Mouse (Mus musculus): ENCODE data around the gene 0610010F05Rik. TPM values are rescaled to one million over a fixed set of nuclear protein-coding genes. Genes with fewer than 3 reads are reported as not detected.
A peak's percentile ranks its signal among the peaks of the same experiment; 100 is the strongest.

The 0610010F05Rik gene
- 113 and 115 TPM in 2 replicates for polyA plus RNA-seq (2015; fragmentation: Nextera tagmentation; extraction: Ambion mirVana)

DNA sequence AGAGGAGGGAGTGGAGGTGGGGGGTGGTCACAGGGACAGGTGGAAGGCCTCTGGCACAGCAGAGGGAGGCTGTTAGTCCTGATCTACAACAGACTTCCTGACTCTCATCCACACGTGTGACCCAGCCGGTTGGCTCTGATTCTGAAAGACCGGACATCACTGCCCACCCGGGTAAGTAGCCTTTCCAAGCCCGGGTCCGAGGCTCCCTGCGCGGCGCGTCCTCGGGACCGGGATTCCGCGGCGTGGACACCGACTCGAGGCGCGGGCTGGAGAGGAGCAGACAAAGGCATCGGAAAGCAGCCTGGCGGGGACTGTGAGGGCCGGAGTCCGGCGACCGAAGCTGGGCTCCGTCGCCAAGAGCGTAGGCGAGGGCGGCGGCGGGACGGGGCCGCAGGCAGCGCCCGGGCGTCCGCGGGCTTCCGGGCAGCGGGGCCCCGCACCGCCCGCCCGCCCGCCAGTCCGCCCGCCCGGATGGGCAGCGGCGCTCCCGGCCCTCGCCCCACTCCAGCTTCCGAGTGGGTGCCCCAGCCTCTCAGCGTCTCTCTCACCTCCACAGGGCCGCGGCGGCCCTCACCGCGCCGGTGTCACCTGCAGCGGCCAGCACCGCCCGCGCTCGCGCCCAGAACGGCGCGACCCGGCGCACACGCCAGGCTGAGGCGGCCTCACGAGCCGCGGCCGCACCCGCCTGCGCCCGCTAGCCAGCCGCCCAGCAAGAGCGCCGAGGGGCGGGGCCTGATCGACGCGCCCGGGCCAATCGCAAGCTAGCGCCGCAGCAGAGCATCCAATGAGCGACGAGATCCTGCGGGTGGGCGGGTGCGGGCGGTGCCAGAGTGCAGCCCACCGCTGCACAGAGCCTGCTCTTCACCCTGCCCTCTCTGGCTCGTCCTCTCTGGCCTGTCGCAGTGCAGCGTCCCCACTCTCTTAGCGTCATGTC lies at the start of gene 0610010F05Rik:
Gene 0610010F05Rik (minus strand): TSS at position 695 of the 934 bp plus-strand sequence.
- Histone ChIP-seq H3K27ac (ENCODE audit: low read depth, low read length) (peak within 1 kb of the TSS; percentile 97), H3K36me3 (ENCODE audit: control insufficient read depth, insufficient read depth, low read length) (peaks cover 3% of the 10 kb centered on the region; the same call in 1 of the 2 replicates), H3K9me3 (ENCODE audit: control insufficient read depth, low read length) (no peaks in the 10 kb centered on the region), H3K4me1 (ENCODE audit: control insufficient read depth, insufficient read depth, low read depth, low read length) (peaks cover 10% of the 10 kb centered on the region), H3K4me3 (ENCODE audit: low read length) (peak within 1 kb of the TSS; percentile 96), H3K9ac (ENCODE audit: low read depth, low read length) (peak within 1 kb of the TSS; percentile 98), H3K4me2 (ENCODE audit: low read length) (peak within 1 kb of the TSS; percentile 64), H3K27me3 (replicated peaks; ENCODE audit: control insufficient read depth, insufficient read depth, low read length) (no peaks in the 10 kb centered on the region)
- ATAC-seq: peak; percentile 100
- under 1% methylated on average over 62 of the region's 103 CpGs for WGBS

- Histone ChIP-seq H3K9ac (ENCODE audit: low read depth, low read length) (no peak overlapping the region), H3K36me3 (ENCODE audit: control insufficient read depth, insufficient read depth, low read length) (peaks cover 7% of the 10 kb centered on the region), H3K9me3 (ENCODE audit: control insufficient read depth, low read length) (no peaks in the 10 kb centered on the region), H3K4me2 (ENCODE audit: low read length) (no peak overlapping the region), H3K4me3 (ENCODE audit: low read length) (no peak overlapping the region), H3K27ac (ENCODE audit: low read depth, low read length) (no peak overlapping the region), H3K27me3 (replicated peaks; ENCODE audit: control insufficient read depth, insufficient read depth, low read length) (no peaks in the 10 kb centered on the region), H3K4me1 (ENCODE audit: control insufficient read depth, insufficient read depth, low read depth, low read length) (no peaks in the 10 kb centered on the region)
- 82% methylated on average over 5 of the region's 5 CpGs for WGBS
- no peak for ATAC-seq
Measured at GRCm38 (mm10) chr11:23682561-23682960, 49.1 kb upstream of the 0610010F05Rik start.

GRCm38 (mm10) chr11:23680435-23680950 lies 47.1 kb upstream of the 0610010F05Rik start:
- 87% methylated on average over 6 of the region's 6 CpGs for WGBS
- Histone ChIP-seq H3K4me1 (ENCODE audit: control insufficient read depth, insufficient read depth, low read depth, low read length) (no peaks in the 10 kb centered on the region), H3K27me3 (replicated peaks; ENCODE audit: control insufficient read depth, insufficient read depth, low read length) (no peaks in the 10 kb centered on the region), H3K4me2 (ENCODE audit: low read length) (no peak overlapping the region), H3K4me3 (ENCODE audit: low read length) (no peak overlapping the region), H3K36me3 (ENCODE audit: control insufficient read depth, insufficient read depth, low read length) (peaks cover 15% of the 10 kb centered on the region), H3K27ac (ENCODE audit: low read depth, low read length) (no peak overlapping the region), H3K9me3 (ENCODE audit: control insufficient read depth, low read length) (no peaks in the 10 kb centered on the region), H3K9ac (ENCODE audit: low read depth, low read length) (no peak overlapping the region)
- ATAC-seq: no peak

- H3K36me3 ChIP-seq (ENCODE audit: control insufficient read depth, insufficient read depth, low read length): peaks cover 17% of the 10 kb centered on the region
- no peak overlapping the region for H3K27ac ChIP-seq (ENCODE audit: low read depth, low read length)
- peak; percentile 64; the same call in 1 of the 2 replicates for ATAC-seq
- H3K9me3 ChIP-seq (ENCODE audit: control insufficient read depth, low read length): no peaks in the 10 kb centered on the region
- no peak overlapping the region for H3K4me3 ChIP-seq (ENCODE audit: low read length)
- no peaks in the 10 kb centered on the region for H3K4me1 ChIP-seq (ENCODE audit: control insufficient read depth, insufficient read depth, low read depth, low read length)
- H3K4me2 ChIP-seq (ENCODE audit: low read length): no peak overlapping the region
- no peak overlapping the region for H3K9ac ChIP-seq (ENCODE audit: low read depth, low read length)
- no peaks in the 10 kb centered on the region for H3K27me3 ChIP-seq (replicated peaks; ENCODE audit: control insufficient read depth, insufficient read depth, low read length)
- WGBS: 52% methylated on average over 3 of the region's 3 CpGs
Measured at GRCm38 (mm10) chr11:23679044-23679642, 45.7 kb upstream of the 0610010F05Rik start.

- peaks cover 19% of the 10 kb centered on the region for H3K36me3 ChIP-seq (ENCODE audit: control insufficient read depth, insufficient read depth, low read length)
- H3K4me3 ChIP-seq (ENCODE audit: low read length): no peak overlapping the region
- no peaks in the 10 kb centered on the region for H3K4me1 ChIP-seq (ENCODE audit: control insufficient read depth, insufficient read depth, low read depth, low read length)
- WGBS: 87% methylated on average over 5 of the region's 5 CpGs
- H3K9ac ChIP-seq (ENCODE audit: low read depth, low read length): no peak overlapping the region
- no peak for ATAC-seq
- no peak overlapping the region for H3K4me2 ChIP-seq (ENCODE audit: low read length)
- no peak overlapping the region for H3K27ac ChIP-seq (ENCODE audit: low read depth, low read length)
- no peaks in the 10 kb centered on the region for H3K9me3 ChIP-seq (ENCODE audit: control insufficient read depth, low read length)
- H3K27me3 ChIP-seq (replicated peaks; ENCODE audit: control insufficient read depth, insufficient read depth, low read length): no peaks in the 10 kb centered on the region
Measured at GRCm38 (mm10) chr11:23676100-23676499, 42.7 kb upstream of the 0610010F05Rik start.

- no peaks in the 10 kb centered on the region for H3K9me3 ChIP-seq (ENCODE audit: control insufficient read depth, low read length)
- H3K4me3 ChIP-seq (ENCODE audit: low read length): no peak overlapping the region
- H3K9ac ChIP-seq (ENCODE audit: low read depth, low read length): no peak overlapping the region
- no peaks in the 10 kb centered on the region for H3K4me1 ChIP-seq (ENCODE audit: control insufficient read depth, insufficient read depth, low read depth, low read length)
- peaks cover 17% of the 10 kb centered on the region for H3K36me3 ChIP-seq (ENCODE audit: control insufficient read depth, insufficient read depth, low read length)
- no peak for ATAC-seq
- H3K27me3 ChIP-seq (replicated peaks; ENCODE audit: control insufficient read depth, insufficient read depth, low read length): no peaks in the 10 kb centered on the region
- no peak overlapping the region for H3K4me2 ChIP-seq (ENCODE audit: low read length)
- H3K27ac ChIP-seq (ENCODE audit: low read depth, low read length): no peak overlapping the region
- WGBS: 88% methylated on average over 4 of the region's 4 CpGs
Measured at GRCm38 (mm10) chr11:23672256-23672749, 38.9 kb upstream of the 0610010F05Rik start.

DNA sequence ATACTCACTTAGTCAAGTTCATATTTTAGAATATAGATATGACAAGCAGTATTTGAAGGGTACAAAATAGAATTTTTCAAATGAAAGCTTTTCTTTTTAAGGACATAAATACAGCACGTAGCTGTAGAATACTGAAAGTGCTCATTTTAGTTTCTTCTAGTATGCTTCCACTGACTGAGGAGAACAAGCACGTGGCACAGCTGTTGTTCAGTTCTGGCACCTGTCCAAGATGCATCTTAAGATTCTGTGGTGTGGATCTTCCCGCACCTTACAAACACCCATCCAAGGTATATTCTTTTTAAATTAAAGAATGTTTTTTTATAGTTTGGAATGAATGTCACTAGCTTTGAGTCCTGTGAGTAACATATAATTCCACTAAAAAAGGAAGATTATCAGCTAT lies 33.7 kb upstream of the 0610010F05Rik start:
- no peaks in the 10 kb centered on the region; the same call in 1 of the 2 replicates for H3K36me3 ChIP-seq (ENCODE audit: control insufficient read depth, insufficient read depth, low read length)
- peaks cover 7% of the 10 kb centered on the region for H3K4me1 ChIP-seq (ENCODE audit: control insufficient read depth, insufficient read depth, low read depth, low read length)
- H3K9me3 ChIP-seq (ENCODE audit: control insufficient read depth, low read length): no peaks in the 10 kb centered on the region
- peak overlapping the region; percentile 60 for H3K4me2 ChIP-seq (ENCODE audit: low read length)
- no peak overlapping the region for H3K9ac ChIP-seq (ENCODE audit: low read depth, low read length)
- peak overlapping the region; percentile 97 for H3K4me3 ChIP-seq (ENCODE audit: low read length)
- H3K27ac ChIP-seq (ENCODE audit: low read depth, low read length): no peak overlapping the region
- no peaks in the 10 kb centered on the region for H3K27me3 ChIP-seq (replicated peaks; ENCODE audit: control insufficient read depth, insufficient read depth, low read length)
- WGBS: 26% methylated on average over 3 of the region's 3 CpGs
- no peak for ATAC-seq

DNA sequence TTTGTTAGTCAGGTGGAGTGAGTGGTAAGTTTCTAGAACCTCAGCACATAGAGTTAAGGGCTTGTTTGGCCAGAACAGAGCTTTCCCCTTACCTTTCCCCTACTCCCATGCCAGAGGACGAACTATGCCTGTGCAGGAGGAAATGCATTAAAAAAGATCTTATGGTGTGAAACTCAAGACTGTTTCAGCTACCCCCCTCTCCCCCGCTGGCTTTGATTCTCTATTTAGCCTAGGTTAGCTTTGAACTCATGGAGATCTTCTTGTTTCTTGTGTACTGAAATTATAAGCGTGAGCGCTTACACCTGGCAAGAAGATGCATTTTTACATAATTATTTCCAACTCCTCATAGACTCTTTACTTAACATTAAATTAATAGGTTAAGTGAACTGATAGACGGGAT lies 33.1 kb upstream of the 0610010F05Rik start:
- ATAC-seq: no peak
- Histone ChIP-seq H3K4me1 (ENCODE audit: control insufficient read depth, insufficient read depth, low read depth, low read length) (peaks cover 7% of the 10 kb centered on the region), H3K27ac (ENCODE audit: low read depth, low read length) (peak overlapping the region; percentile 97), H3K27me3 (replicated peaks; ENCODE audit: control insufficient read depth, insufficient read depth, low read length) (no peaks in the 10 kb centered on the region), H3K9ac (ENCODE audit: low read depth, low read length) (peak overlapping the region; percentile 97), H3K4me3 (ENCODE audit: low read length) (peak overlapping the region; percentile 97), H3K9me3 (ENCODE audit: control insufficient read depth, low read length) (no peaks in the 10 kb centered on the region), H3K4me2 (ENCODE audit: low read length) (peak overlapping the region; percentile 60), H3K36me3 (ENCODE audit: control insufficient read depth, insufficient read depth, low read length) (no peaks in the 10 kb centered on the region; the same call in 1 of the 2 replicates)
- 12% methylated on average over 5 of the region's 5 CpGs for WGBS
